Mouse (Mus musculus): Measurements from ENCODE around the gene Mavs.

DNA sequence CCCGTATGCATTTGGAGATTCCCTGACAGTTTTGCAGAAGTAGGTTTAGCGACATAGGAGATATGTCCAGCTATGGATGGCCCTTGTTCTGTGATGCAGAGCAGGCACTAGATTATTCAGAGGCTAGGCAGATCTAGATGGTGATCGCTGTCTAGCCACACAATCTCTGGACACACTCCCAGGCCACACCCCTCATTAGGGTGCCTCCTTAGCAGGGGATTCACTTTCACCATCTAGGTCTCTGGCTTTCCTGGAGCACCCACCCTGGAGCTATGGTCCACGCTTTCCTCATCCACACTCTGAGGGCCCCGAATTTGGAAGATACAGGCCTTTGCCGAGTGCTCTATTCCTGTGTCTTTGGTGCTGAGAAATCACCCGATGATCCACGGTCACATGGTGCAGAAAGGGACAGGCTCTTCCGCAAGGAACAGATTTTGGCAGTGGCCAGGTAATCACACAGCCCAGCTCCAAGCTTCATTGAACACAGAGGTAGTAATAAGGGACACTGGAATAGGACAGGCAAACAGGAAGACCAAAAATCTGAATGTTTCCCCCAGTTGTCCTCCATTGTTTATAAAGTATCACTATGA lies 22.7 kb upstream of the Mavs start:
- TF ChIP-seq CTCF (conservative IDR thresholded peaks at IDR 0.05; ENCODE audit: low read length), result no peak
- no peak for TF ChIP-seq NANOG (IDR thresholded peaks at IDR 0.05; ENCODE audit: borderline replicate concordance, low read length)
